Mouse (Mus musculus) cortical plate, adult 2 months (tissue): ENCODE measurements at regions not wholly inside any gene's neighbourhood (a gene's known extent, or its start where the extent isn't known, plus 50 kb on each side); places are given as distances from the start of the nearest gene placed in this dataset.

Source experiments
- H3K27ac ChIP-seq: fragments of 200-500 bp; 2 replicates; pipeline ENCODE4 v1.5.1; 2012; ENCODE audit warnings: low read length, control low read depth, inconsistent platforms; ENCODE audit not compliant: insufficient read depth
- H3K4me1 ChIP-seq: fragments of 200-500 bp; 2 replicates; pipeline ENCODE4 v1.6.1; 2011; ENCODE audit warnings: low read length; ENCODE audit not compliant: control insufficient read depth, insufficient read depth
- H3K4me3 ChIP-seq: fragments of 200-500 bp; 2 replicates; pipeline ENCODE4 v1.5.1; 2011; ENCODE audit warnings: mild to moderate bottlenecking, low read length, control low read depth; ENCODE audit not compliant: insufficient read depth
- CTCF ChIP-seq: fragments of 200-500 bp; IDR thresholded peaks from 2 replicates; pipeline ENCODE4 v1.5.1; 2011; ENCODE audit warnings: mild to moderate bottlenecking, control low read depth, low read length; ENCODE audit not compliant: insufficient read depth; ENCODE audit errors: extremely low read depth
- POLR2A ChIP-seq: fragments of 200-500 bp; IDR thresholded peaks from 2 replicates; pipeline ENCODE4 v1.6.1; 2011; ENCODE audit warnings: mild to moderate bottlenecking, low read length, control low read depth; ENCODE audit not compliant: insufficient read depth; ENCODE audit errors: extremely low read depth

DNA sequence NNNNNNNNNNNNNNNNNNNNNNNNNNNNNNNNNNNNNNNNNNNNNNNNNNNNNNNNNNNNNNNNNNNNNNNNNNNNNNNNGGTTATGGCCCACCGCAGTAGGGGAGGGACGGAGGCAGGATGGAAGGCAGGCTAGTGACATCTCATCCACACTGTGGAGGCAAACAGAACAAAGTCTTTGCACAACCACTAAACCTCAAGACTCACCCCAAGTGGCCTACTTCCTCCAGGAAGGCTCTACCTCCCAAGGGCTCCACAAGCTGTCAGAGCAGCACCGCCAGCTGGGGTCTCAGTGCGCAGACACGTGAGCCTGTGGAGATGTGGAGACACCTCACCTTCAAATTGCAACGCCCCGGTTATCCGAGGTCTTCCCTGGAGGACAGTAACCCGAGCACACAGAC, 138.7 kb upstream of the Pmfbp1 start:
- TF ChIP-seq CTCF (no peak), POLR2A (no peak)
- Histone ChIP-seq H3K27ac (no peak overlapping the region), H3K4me3 (no peak overlapping the region), H3K4me1 (peaks cover 2% of the 10 kb centered on the region; the same call in 1 of the 2 replicates)

DNA sequence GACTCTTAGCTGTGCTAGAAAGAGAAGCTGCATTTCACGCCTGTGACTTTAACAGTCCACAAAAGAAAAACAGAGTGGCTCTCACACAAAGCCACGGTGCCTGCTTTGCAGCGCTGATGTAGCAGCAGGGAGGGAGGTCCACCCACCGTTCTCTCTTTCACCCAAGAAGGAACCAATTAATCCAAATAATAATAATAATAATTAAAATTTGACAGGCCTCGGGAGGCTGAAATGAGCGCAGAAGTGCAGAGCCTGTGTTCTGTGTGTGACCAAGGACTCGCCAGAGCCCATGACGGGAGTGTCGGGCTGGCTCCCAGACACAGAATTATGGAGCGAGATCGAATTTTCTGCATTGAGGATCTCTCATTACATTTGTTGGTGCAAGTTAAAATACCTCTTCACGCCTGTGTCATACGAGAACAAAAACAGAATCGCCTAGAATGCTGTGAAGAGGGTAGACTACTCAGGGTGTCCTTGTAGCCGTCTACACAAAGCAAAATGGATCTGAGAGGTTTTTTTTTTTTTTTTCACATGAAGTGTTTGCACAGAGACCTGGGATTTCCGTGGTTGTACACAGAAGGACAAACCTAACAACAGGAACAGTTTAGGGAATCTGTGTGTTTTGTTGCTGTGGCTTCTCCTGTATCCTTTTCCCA, 134.3 kb upstream of the Pmfbp1 start:
- Histone ChIP-seq H3K4me1 (peaks cover 2% of the 10 kb centered on the region; the same call in 1 of the 2 replicates), H3K4me3 (no peak overlapping the region), H3K27ac (no peak overlapping the region)
- TF ChIP-seq POLR2A (no peak), CTCF (no peak)

GRCm38 (mm10) chr8:109360081-109360715, 133.6 kb upstream of the Pmfbp1 start:
- Histone ChIP-seq H3K27ac (no peak overlapping the region), H3K4me3 (no peak overlapping the region), H3K4me1 (peaks cover 2% of the 10 kb centered on the region; the same call in 1 of the 2 replicates)
- no peak for TF ChIP-seq POLR2A
- TF ChIP-seq CTCF = no peak

DNA sequence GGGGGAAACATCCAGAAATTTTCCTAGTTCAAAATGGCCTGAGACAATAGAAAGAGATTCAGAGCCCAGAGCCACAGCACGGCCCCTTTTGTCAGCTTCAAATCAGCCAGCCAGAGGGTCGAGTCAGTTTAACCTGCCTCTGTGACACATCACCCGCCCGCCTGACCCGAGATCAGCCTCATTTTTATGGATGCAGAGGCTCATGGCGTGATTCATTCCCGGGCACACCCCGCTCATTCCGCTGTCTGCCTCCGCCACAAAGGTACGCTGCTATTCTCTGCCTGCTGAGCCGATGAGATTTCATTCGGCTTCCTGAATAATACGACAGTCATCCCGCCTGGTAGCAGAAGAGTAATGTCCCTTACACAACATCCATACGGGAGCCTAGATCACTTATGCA, 132.9 kb upstream of the Pmfbp1 start:
- H3K27ac ChIP-seq = 0 out of 2 replicates have a peak overlapping the region, but pooled peaks have one; percentile 18

GRCm38 (mm10) chr8:109361575-109362361, 132.1 kb upstream of the Pmfbp1 start:
- Histone ChIP-seq H3K4me3 (no peak overlapping the region), H3K27ac (peak overlapping the region; percentile 65; the same call in 1 of the 2 replicates), H3K4me1 (peaks cover 2% of the 10 kb centered on the region; the same call in 1 of the 2 replicates)
- TF ChIP-seq CTCF (no peak), POLR2A (no peak)

More for the DNA sequence above, 132.9 kb upstream of the Pmfbp1 start:
- TF ChIP-seq CTCF (no peak), POLR2A (0 out of 2 replicates have a peak, but pooled peaks have one; percentile 36)
- no peak overlapping the region; the same call in 1 of the 2 replicates for H3K4me3 ChIP-seq
- peaks cover 2% of the 10 kb centered on the region; the same call in 1 of the 2 replicates for H3K4me1 ChIP-seq

DNA sequence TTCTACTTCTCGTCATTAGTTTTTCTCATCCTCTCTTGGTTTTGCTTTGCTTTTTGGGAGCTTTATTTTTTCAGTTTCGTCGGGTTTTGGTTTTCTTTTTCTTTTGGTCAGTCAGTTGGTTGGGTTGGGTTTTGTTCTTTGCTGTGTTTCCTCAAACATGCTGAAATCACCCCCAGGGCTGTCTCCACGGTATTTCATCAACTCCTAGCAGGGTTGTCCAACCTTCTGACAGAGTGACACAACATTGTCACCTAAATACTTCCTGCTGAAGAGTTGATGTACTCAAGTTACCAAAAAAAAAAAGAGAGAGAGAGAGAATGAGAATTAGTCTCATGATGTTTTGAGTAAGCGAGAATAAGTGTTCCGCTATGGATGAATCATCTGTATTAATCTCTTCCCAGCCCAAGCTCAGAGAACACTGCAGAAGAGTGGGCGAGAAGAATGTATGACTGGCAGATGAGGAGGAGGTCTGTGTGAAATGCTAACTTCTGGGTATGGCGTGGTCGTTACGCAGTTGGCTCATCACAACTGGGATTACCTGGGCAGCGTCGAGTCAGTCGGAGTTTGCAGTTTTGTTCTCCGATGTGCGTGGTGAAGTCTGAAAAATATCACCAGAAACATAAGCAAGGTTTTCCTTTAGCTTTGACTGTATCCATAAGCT, 130.5 kb upstream of the Pmfbp1 start:
- TF ChIP-seq POLR2A (no peak), CTCF (no peak)
- peaks cover 2% of the 10 kb centered on the region; the same call in 1 of the 2 replicates for H3K4me1 ChIP-seq
- no peak overlapping the region for H3K4me3 ChIP-seq
- no peak overlapping the region for H3K27ac ChIP-seq

GRCm38 (mm10) chr8:109373977-109374376, 119.8 kb upstream of the Pmfbp1 start:
- Histone ChIP-seq H3K27ac (no peak overlapping the region), H3K4me1 (no peaks in the 10 kb centered on the region; the same call in 1 of the 2 replicates), H3K4me3 (no peak overlapping the region)
- TF ChIP-seq CTCF (no peak), POLR2A (no peak)

- TF ChIP-seq CTCF (no peak), POLR2A (no peak)
- Histone ChIP-seq H3K27ac (no peak overlapping the region), H3K4me1 (no peaks in the 10 kb centered on the region), H3K4me3 (no peak overlapping the region)
Measured at GRCm38 (mm10) chr8:109384881-109385280, 108.9 kb upstream of the Pmfbp1 start.

DNA sequence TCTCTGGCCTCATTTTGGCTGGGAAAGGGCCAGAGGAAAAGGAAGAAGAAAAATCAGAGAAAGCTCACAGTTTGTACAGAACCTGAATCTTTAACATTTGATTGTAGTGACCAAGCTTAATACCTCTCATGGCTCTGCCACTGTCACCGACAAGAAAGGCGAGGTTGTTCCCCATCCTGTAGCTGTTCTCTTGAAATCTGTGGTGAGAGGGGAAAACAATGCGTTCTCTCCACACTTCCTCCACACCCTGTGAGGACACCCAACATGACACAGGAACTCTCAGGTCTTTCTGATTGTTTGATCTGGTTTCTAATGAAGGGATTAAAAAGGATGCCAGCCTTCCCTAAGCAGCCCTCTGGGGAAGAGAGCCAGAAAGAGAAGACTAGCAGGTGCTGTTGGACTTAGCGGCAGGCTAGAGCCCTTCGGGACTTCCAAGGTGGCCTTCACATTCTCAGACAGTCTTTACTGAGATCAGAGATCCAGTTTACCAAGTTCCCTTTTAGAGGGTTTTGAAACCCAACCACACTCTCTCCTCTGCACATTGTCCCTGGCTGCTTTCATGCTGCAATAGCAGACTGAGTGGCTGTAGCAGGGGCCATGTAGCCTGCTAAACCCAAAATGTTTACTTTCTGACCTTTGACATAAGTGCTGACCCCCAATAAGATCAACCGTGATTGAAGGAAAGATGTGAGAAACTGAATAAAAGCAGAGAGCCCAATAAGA, 98.5 kb upstream of the Pmfbp1 start:
- Histone ChIP-seq H3K27ac (no peak overlapping the region), H3K4me3 (no peak overlapping the region), H3K4me1 (no peaks in the 10 kb centered on the region)
- no peak for TF ChIP-seq POLR2A
- no peak for TF ChIP-seq CTCF
